Mouse (Mus musculus) natural killer cell, adult 2 months (primary cell): ENCODE data around the gene Ifit1.
"Not testable (repeated sequence)": the region's sequence is repeated elsewhere in the genome, so short reads cannot be mapped to it uniquely, and the experiment has no call there.

Experiments
- DNase-seq, 2 experiments: peaks; one replicate each; pipeline ENCODE4 v3.0.0; 2022; ENCODE audit warnings: low spot score in 2 of 2

Gene Ifit1

GRCm38 (mm10) chr19:34640623-34641022 is at the start of gene Ifit1, which contains the start of gene Ifit1bl2:
Gene Ifit1, plus strand, starts transcription at chr19:34640871.
Gene Ifit1bl2, minus strand, starts transcription at chr19:34640743.
- peak; percentile 36 to 46 for DNase-seq

DNA sequence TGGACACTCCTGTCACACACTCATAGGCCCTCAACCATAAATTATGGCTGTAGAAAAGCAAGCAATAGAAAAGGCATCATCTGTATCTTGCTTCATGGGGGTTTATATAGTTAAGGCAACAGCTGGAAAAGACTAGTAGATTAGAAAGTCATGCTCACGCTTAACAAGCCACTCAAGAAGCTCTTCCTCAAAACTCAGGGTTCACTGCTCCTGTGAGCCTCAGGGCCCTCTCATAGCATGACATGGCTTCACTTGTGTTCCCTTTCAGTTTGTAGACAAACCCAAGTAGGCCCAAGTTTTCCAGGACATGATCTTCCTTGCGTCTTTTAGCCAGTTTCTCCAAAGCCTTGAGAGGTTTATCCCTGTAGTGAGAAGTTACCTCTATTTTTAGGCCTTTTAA is 47.2 kb upstream of the Ifit1 start:
- DNase-seq, result no peak

- not testable (repeated sequence) for DNase-seq
These were observed 46.1 kb upstream of the Ifit1 start for GRCm38 (mm10) chr19:34594523-34594922.

GRCm38 (mm10) chr19:34596811-34597210 is 43.9 kb upstream of the Ifit1 start:
- DNase-seq, result no peak

- no peak for DNase-seq
These were observed 42.3 kb upstream of the Ifit1 start for GRCm38 (mm10) chr19:34598341-34598740.

DNA sequence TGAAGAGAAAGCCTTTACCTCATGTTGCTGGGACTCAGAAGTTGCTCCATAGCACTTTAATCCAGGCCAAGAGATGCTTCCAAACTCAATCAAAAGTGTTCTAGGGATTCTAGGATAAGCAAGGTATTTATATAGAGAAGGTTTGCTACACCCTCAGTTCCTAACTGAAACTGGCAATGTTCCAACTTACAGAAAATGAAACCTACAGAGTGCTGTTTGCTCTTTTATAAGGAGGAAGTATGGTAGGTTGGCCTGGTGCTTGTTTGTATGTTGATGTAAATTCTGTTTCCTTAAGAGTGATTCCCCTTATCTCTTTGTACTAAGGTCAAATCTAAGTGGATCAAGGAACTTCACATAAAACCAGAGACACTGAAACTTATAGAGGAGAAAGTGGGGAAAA is 41.4 kb upstream of the Ifit1 start:
- DNase-seq, result not testable (repeated sequence)

DNA sequence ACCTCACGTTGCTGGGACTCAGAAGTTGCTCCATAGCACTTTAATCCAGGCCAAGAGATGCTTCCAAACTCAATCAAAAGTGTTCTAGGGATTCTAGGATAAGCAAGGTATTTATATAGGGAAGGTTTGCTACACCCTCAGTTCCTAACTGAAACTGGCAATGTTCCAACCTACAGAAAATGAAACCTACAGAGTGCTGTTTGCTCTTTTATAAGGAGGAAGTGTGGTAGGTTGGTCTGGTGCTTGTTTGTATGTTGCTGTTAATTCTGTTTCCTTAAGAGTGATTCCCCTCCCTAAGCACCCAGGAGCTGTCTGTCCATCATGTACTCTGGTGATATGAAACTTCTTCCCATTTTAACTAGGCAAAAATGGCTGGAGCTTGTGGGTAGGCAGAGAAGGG is 38.8 kb upstream of the Ifit1 start, which contains the start of gene Ifit1bl1:
TSS of gene Ifit1bl1 (minus strand) at position 69 of the 400 bp plus-strand sequence.
- DNase-seq, result peak; percentile 31

DNA sequence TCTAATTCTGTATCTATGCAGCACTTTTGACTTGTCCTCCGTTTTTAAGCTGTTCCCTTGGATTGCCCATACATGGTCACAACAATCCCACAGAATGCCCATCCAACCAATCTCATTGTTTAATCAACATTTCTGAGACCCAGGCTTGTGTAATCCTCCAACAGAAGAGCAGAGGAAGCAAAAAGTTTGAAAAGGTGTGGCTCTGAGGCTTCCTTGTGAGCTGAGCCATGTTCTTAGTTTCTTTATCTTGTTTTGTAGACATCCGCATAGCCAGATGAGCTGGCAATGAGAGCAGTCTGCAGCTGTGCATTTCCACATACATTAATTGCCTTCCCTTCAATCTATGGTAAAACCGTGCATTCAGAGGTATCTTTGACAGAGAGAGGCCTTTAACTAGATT is 35.2 kb upstream of the Ifit1 start:
- DNase-seq, result no peak

- peak; percentile 33 to 61 for DNase-seq
These were observed 33.2 kb upstream of the Ifit1 start, which contains the start of gene Ifit3b for GRCm38 (mm10) chr19:34607237-34608051. Gene Ifit3b, plus strand, starts transcription at chr19:34607970.

GRCm38 (mm10) chr19:34610118-34610517 is 30.6 kb upstream of the Ifit1 start:
- DNase-seq, result not testable (repeated sequence)

DNA sequence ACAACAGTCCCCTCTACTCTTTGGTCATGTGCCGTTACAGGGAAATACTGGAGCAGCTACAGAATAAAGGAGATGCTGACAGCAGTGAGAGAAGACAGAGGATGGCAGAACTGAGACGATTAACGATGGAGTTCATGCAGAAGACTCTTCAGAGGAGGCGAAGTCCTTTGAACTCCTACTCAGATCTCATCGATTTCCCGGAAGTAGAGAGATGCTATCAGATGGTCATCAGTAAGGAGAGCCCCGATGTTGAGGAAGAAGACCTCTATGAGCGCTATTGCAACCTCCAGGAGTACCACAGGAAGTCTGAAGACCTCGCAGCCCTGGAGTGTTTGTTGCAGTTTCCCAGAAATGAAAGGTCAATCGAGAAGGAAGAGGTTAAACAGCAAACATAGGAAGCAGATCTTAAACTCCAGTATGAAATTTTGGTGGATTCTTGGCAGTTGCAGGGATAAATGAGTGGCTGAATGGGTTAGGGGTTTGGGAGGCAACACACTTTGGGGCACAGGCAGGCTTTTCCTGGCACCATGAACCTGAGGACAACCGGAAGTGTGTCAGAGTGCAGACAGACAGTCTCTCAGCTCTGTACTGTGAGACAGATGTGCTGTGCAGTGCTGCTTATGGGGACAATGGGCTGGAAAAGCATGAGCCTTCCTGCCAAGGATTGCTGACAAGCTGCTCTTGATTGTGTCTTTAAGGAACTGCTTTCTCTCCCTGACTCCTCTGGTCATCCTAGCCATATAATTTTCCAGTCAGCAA is 28.2 kb upstream of the Ifit1 start:
- not testable (repeated sequence) for DNase-seq

DNA sequence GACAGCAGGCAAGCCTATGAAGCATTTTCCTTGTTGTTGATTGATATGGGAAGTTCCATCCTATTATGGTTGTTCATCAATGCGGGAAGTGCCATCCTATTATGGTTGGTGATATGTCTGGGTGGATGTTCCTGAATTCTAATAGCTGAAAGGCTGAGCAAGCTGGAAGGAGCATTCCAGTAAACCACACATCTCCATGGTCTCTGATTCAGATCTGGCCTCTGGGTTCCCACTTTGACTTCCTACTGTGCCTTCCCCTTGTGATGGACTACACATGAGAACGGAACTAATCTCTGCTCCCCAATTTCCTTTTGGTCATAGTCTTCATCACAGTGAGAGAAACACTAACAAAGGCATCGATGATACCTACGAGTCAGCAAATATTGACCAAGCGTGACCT is 19.8 kb upstream of the Ifit1 start:
- no peak for DNase-seq

GRCm38 (mm10) chr19:34623781-34624180 is 16.9 kb upstream of the Ifit1 start:
- no peak for DNase-seq

DNA sequence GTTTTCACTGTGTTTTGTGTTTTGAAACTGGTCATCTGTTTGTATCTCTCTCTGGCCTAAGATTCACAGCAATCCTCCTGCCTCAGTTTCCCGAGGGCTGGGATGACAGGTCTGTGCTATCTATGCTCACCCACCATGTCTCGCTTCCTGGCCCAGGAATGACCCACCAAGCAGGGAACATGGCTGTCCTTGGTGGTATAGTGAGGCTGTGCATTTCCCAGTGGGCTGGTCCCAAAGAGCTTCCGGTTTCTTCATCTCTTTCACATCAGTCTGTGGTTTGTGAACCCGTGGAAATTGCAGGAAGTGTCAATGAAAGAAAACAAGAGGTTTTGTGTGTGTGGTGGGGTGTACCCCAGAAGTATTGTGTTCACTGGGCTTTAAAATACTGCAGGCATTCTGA is 16.0 kb upstream of the Ifit1 start:
- no peak for DNase-seq

GRCm38 (mm10) chr19:34627496-34627895 is 13.2 kb upstream of the Ifit1 start:
- no peak for DNase-seq

- DNase-seq, result no peak
These were observed 9.2 kb upstream of the Ifit1 start for GRCm38 (mm10) chr19:34631487-34631886.

- DNase-seq, result no peak
These were observed 7.2 kb upstream of the Ifit1 start for GRCm38 (mm10) chr19:34633484-34633883.

- peak; percentile 34 to 59 for DNase-seq
These were observed 3.6 kb upstream of the Ifit1 start for GRCm38 (mm10) chr19:34636933-34637557.

DNA sequence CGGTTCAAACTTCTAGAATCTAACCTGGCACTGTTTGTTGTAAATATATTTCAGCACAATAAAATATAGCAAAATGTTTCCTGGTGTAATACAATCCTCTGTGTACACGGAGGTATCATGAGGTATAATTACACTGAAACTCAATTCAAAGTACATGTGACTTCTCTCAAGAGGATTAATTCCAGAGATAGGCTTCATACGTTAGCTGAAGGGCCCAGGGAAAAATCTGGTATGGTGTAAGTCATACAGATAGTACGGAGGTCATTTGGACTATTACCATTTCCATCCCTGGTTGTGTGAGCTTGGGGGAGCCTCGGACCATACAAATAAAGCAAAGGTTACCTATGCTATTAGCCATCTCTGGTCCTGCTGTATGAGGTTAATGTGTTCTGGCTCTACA is 1.9 kb downstream of the Ifit1 start:
- DNase-seq, result no peak

- not testable (repeated sequence) for DNase-seq
These were observed 7.0 kb downstream of the Ifit1 start for GRCm38 (mm10) chr19:34647630-34648029.

GRCm38 (mm10) chr19:34650276-34650675 is 9.6 kb downstream of the Ifit1 start:
- no peak for DNase-seq

DNA sequence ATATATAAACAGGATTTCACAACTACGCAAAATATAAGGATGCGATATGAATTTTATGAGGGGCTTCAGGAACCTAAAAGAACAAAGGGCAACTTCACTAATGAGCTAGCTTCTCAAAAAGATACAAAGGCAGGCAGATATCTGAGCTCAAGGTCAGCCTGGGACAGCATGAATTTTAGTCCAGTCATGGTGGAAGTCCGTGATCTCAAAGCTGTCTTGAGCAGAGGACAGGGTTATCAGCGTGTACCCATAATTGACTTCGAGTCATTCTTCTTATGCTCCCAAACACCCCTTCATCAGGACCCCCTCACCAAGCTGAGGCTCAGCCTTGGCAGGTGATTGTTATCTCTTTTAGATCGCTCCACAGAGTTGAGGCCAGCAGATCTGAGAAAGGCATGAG is 10.3 kb downstream of the Ifit1 start:
- no peak for DNase-seq
